Mouse (Mus musculus) CH12.LX (cell line): ENCODE measurements at regions not wholly inside any gene's neighbourhood (a gene's known extent, or its start where the extent isn't known, plus 50 kb on each side); places are given as distances from the start of the nearest gene placed in this dataset.

Source experiments
- DNase-seq: peaks from one replicate; pipeline ENCODE4 v3.0.0-alpha.2; 2013; ENCODE audit errors: extremely low read depth
- H3K27ac ChIP-seq: 2 replicates; pipeline ENCODE4 v1.5.1; 2012; ENCODE audit warnings: low read depth, mild to moderate bottlenecking, control low read depth, moderate library complexity; ENCODE audit not compliant: insufficient read depth
- H3K27me3 ChIP-seq: replicated peaks from 2 replicates; pipeline ENCODE3; 2012; ENCODE audit warnings: inconsistent platforms
- H3K36me3 ChIP-seq, 2 experiments: replicated peaks in 1 of 2; 2 replicates each; pipeline versions ENCODE3 to v1.6.1; 2012; ENCODE audit warnings: inconsistent platforms in 1 of 2, low read length in 1 of 2, mild to moderate bottlenecking in 1 of 2, mixed read lengths in 1 of 2, moderate library complexity in 1 of 2; ENCODE audit not compliant: control insufficient read depth in 1 of 2, insufficient read depth in 1 of 2
- H3K4me1 ChIP-seq, 2 experiments: 2 replicates each; pipeline ENCODE4 v1.6.1; 2012; ENCODE audit warnings: inconsistent platforms in 1 of 2, moderate library complexity in 1 of 2; ENCODE audit not compliant: insufficient read depth in 2 of 2, control insufficient read depth in 1 of 2
- H3K4me2 ChIP-seq: 2 replicates; pipeline ENCODE4 v1.6.1; 2012; ENCODE audit warnings: low read depth, mild to moderate bottlenecking, control low read depth; ENCODE audit not compliant: poor library complexity, insufficient read depth, severe bottlenecking
- H3K4me3 ChIP-seq, 3 experiments: fragments of 150-350 bp in 1 of 3; sonication (generic) in 1 of 3; replicated peaks in 1 of 3; 2 replicates each; pipeline versions ENCODE3 to v1.5.1; 2011 to 2012; ENCODE audit warnings: low read depth in 2 of 3, low read length in 2 of 3, mild to moderate bottlenecking in 2 of 3, moderate library complexity in 2 of 3, control low read depth in 1 of 3, improper control_type of control experiment in 1 of 3, inconsistent platforms in 1 of 3, mixed read lengths in 1 of 3; ENCODE audit not compliant: poor library complexity in 1 of 3
- H3K79me2 ChIP-seq: replicated peaks from 2 replicates; pipeline ENCODE4 v1.6.1; 2012; ENCODE audit warnings: mild to moderate bottlenecking, moderate library complexity; ENCODE audit not compliant: control insufficient read depth, poor library complexity, insufficient read depth, severe bottlenecking; ENCODE audit errors: extremely low read depth
- H3K9ac ChIP-seq: 2 replicates; pipeline ENCODE4 v1.6.1; 2012; ENCODE audit warnings: low read depth, mild to moderate bottlenecking, control low read depth, moderate library complexity; ENCODE audit not compliant: insufficient read depth
- H3K9me3 ChIP-seq: replicated peaks from 2 replicates; pipeline ENCODE3; 2012; ENCODE audit warnings: low read length, inconsistent platforms, mixed read lengths
- BHLHE40 ChIP-seq: IDR thresholded peaks from 2 replicates; pipeline ENCODE4 v1.6.1; 2011; ENCODE audit warnings: mild to moderate bottlenecking, low read depth, low read length, improper control_type of control experiment
- CHD1 ChIP-seq: IDR thresholded peaks from 2 replicates; pipeline ENCODE4 v1.6.1; 2012; ENCODE audit warnings: low read depth, low read length, improper control_type of control experiment, inconsistent platforms
- CTCF ChIP-seq, 2 experiments: IDR thresholded peaks in 1 of 2; conservative IDR thresholded peaks in 1 of 2; 2 replicates each; pipeline ENCODE4 v1.5.1; 2011 to 2012; ENCODE audit warnings: low read depth in 2 of 2, low read length in 2 of 2, improper control_type of control experiment in 1 of 2, inconsistent platforms in 1 of 2, mild to moderate bottlenecking in 1 of 2, moderate library complexity in 1 of 2
- E2F4 ChIP-seq: IDR thresholded peaks from 2 replicates; pipeline ENCODE4 v1.6.1; 2011; ENCODE audit warnings: low read depth, low read length, improper control_type of control experiment; ENCODE audit not compliant: insufficient replicate concordance
- ELF1 ChIP-seq: IDR thresholded peaks from 2 replicates; pipeline ENCODE4 v1.6.1; 2014; ENCODE audit warnings: low read depth, mild to moderate bottlenecking, inconsistent platforms, low read length, improper control_type of control experiment
- EP300 ChIP-seq: IDR thresholded peaks from 2 replicates; pipeline ENCODE4 v1.6.1; 2011; ENCODE audit warnings: low read length, improper control_type of control experiment
- HCFC1 ChIP-seq: IDR thresholded peaks from 2 replicates; pipeline ENCODE4 v1.6.1; 2012; ENCODE audit warnings: low read depth, mild to moderate bottlenecking, inconsistent platforms, low read length, improper control_type of control experiment
- JUND ChIP-seq: conservative IDR thresholded peaks from 2 replicates; pipeline ENCODE4 v1.6.1; 2011; ENCODE audit warnings: low read depth, low read length, improper control_type of control experiment
- KAT2A ChIP-seq: IDR thresholded peaks from 2 replicates; pipeline ENCODE4 v1.6.1; 2012; ENCODE audit warnings: low read length, improper control_type of control experiment, inconsistent platforms; ENCODE audit not compliant: insufficient replicate concordance
- MAFK ChIP-seq: IDR thresholded peaks from 2 replicates; pipeline ENCODE4 v1.6.1; 2011; ENCODE audit warnings: low read length, improper control_type of control experiment; ENCODE audit not compliant: insufficient replicate concordance
- MAX ChIP-seq: IDR thresholded peaks from 2 replicates; pipeline ENCODE4 v1.6.1; 2011; ENCODE audit warnings: low read length, improper control_type of control experiment
- MEF2A ChIP-seq: IDR thresholded peaks from 2 replicates; pipeline ENCODE4 v1.6.1; 2014; ENCODE audit warnings: low read depth, mild to moderate bottlenecking, inconsistent platforms, low read length, improper control_type of control experiment, borderline replicate concordance
- MXI1 ChIP-seq: IDR thresholded peaks from 2 replicates; pipeline ENCODE4 v1.6.1; 2011; ENCODE audit warnings: mild to moderate bottlenecking, low read depth, low read length, improper control_type of control experiment
- NELFE ChIP-seq: IDR thresholded peaks from 2 replicates; pipeline ENCODE4 v1.6.1; 2011; ENCODE audit warnings: low read depth, low read length, improper control_type of control experiment
- PAX5 ChIP-seq: IDR thresholded peaks from 2 replicates; pipeline ENCODE4 v1.6.1; 2012; ENCODE audit warnings: low read length, inconsistent platforms, mixed read lengths
- POLR2A ChIP-seq: IDR thresholded peaks from 2 replicates; pipeline ENCODE4 v1.6.1; 2011; ENCODE audit warnings: low read depth, mild to moderate bottlenecking, improper control_type of control experiment, low read length
- RAD21 ChIP-seq: IDR thresholded peaks from 2 replicates; pipeline ENCODE4 v1.6.1; 2011; ENCODE audit warnings: low read depth, mild to moderate bottlenecking, low read length, improper control_type of control experiment, moderate library complexity
- RCOR1 ChIP-seq: conservative IDR thresholded peaks from 2 replicates; pipeline ENCODE4 v1.6.1; 2012; ENCODE audit warnings: low read depth, mild to moderate bottlenecking, inconsistent platforms, low read length, improper control_type of control experiment
- SIN3A ChIP-seq: IDR thresholded peaks from 2 replicates; pipeline ENCODE4 v1.6.1; 2012; ENCODE audit warnings: low read length, improper control_type of control experiment, inconsistent platforms
- TCF12 ChIP-seq: IDR thresholded peaks from 2 replicates; pipeline ENCODE4 v1.6.1; 2014; ENCODE audit warnings: low read depth, mild to moderate bottlenecking, inconsistent platforms, low read length, improper control_type of control experiment
- UBTF ChIP-seq: IDR thresholded peaks from 2 replicates; pipeline ENCODE4 v1.6.1; 2012; ENCODE audit warnings: low read depth, mild to moderate bottlenecking, inconsistent platforms, low read length, improper control_type of control experiment, moderate library complexity
- USF1 ChIP-seq: IDR thresholded peaks from 2 replicates; pipeline ENCODE4 v1.6.1; 2014; ENCODE audit warnings: low read depth, mild to moderate bottlenecking, inconsistent platforms, low read length, improper control_type of control experiment
- ZC3H11A ChIP-seq: IDR thresholded peaks from 2 replicates; pipeline ENCODE4 v1.6.1; 2012; ENCODE audit warnings: low read depth, mild to moderate bottlenecking, inconsistent platforms, low read length, improper control_type of control experiment
- ZKSCAN1 ChIP-seq: IDR thresholded peaks from 2 replicates; pipeline ENCODE4 v1.6.1; 2012; ENCODE audit warnings: low read depth, inconsistent platforms, low read length, improper control_type of control experiment, borderline replicate concordance
- ZMIZ1 ChIP-seq: IDR thresholded peaks from 2 replicates; pipeline ENCODE4 v1.6.1; 2012; ENCODE audit warnings: low read depth, mild to moderate bottlenecking, inconsistent platforms, low read length, improper control_type of control experiment
- ZNF384 ChIP-seq: IDR thresholded peaks from 2 replicates; pipeline ENCODE4 v1.6.1; 2012; ENCODE audit warnings: low read depth, low read length, improper control_type of control experiment, inconsistent platforms
- dilution Hi-C: fragments of 300-500 bp; cut with MboI; formaldehyde crosslinking; loops from 2 replicates; pipeline ENCODE4 v1.14.3; 2020; ENCODE audit warnings: low sequenced_read_pairs; ENCODE audit not compliant: extremely low pct_unique_long_range_greater_than_20kb, extremely low pct_ligation_motif_present
- in situ Hi-C: fragments of 300-500 bp; cut with MboI; formaldehyde crosslinking; loops from 3 replicates; pipeline ENCODE4 v1.14.3; 2019; ENCODE audit warnings: low sequenced_read_pairs, low pct_ligation_motif_present, low pct_unique_long_range_greater_than_20kb, mixed read lengths

DNA sequence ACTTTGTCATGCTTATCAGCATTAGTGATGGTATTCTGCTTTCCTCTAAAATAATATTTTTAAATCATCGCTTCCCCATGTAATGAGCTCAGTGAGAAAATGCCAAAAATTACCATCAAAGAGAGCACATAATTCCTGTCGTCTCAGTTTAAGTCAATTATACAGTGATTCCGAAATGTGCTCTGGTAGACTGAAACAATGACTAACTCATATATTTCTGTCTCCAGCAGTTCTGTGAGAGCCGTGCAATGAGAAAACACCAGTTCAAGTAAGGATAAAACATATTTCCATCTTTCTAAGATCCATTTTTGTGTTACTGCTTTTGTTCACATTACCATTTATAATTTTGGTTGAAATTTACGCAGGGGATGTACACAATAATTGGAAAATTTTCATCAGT, 622.9 kb downstream of the Pla2g4a start:
- no peaks in the 10 kb centered on the region for H3K4me1 ChIP-seq
- H3K9ac ChIP-seq: no peak overlapping the region
- in situ Hi-C loops: no loop called here
- TF ChIP-seq ZNF384 (no peak), HCFC1 (no peak), PAX5 (no peak), MAFK (no peak), KAT2A (no peak), EP300 (no peak)
- no peaks in the 10 kb centered on the region for H3K79me2 ChIP-seq
- H3K27ac ChIP-seq: no peak overlapping the region
- H3K36me3 ChIP-seq: no peaks in the 10 kb centered on the region
- no peaks in the 10 kb centered on the region for H3K27me3 ChIP-seq
- no peak overlapping the region for H3K4me3 ChIP-seq
- H3K4me2 ChIP-seq: no peak overlapping the region
- dilution Hi-C loops: no loop called here
- DNase-seq: no peak
- H3K9me3 ChIP-seq: peaks cover 7% of the 10 kb centered on the region

DNA sequence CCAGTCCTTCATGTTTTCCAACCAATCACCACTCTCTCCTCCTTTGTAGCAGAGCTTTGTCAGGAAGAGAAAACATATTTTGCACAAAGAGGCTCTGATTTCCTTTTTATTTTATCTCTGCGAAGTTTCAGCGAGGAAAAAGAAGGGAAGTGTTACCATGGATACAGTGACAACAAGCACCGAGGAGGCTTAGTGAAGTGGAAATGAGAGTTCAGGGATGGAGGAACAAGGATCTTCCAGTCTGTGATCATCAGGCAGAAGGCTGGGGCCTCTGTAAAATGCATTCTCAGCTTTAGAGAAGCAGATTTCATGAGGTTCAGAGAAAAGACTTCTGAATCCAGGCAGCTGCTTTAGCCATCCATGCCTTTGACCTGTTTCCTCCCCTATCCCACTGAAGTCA, 628.9 kb downstream of the Pla2g4a start:
- Histone ChIP-seq H3K4me3 (no peak overlapping the region), H3K27ac (no peak overlapping the region), H3K4me2 (no peak overlapping the region), H3K79me2 (no peaks in the 10 kb centered on the region), H3K27me3 (no peaks in the 10 kb centered on the region), H3K4me1 (no peaks in the 10 kb centered on the region), H3K9me3 (peaks cover 25% of the 10 kb centered on the region), H3K9ac (no peak overlapping the region), H3K36me3 (no peaks in the 10 kb centered on the region)
- DNase-seq: no peak
- TF ChIP-seq NELFE (no peak), SIN3A (no peak), E2F4 (no peak), TCF12 (no peak), CTCF (conservative IDR thresholded peaks at IDR 0.05 in 1 of 2, IDR thresholded peaks at IDR 0.05 in 1 of 2; ENCODE audit: low read depth in 2 of 2, low read length in 2 of 2) (no peak), ZC3H11A (no peak), MEF2A (no peak)
- dilution Hi-C loops: no loop called here
- in situ Hi-C loops: no loop called here

- Histone ChIP-seq H3K4me1 (no peaks in the 10 kb centered on the region), H3K9me3 (peaks cover 12% of the 10 kb centered on the region), H3K4me2 (no peak overlapping the region), H3K27ac (no peak overlapping the region), H3K36me3 (no peaks in the 10 kb centered on the region), H3K9ac (no peak overlapping the region), H3K79me2 (no peaks in the 10 kb centered on the region), H3K27me3 (no peaks in the 10 kb centered on the region), H3K4me3 (no peak overlapping the region)
- TF ChIP-seq ELF1: no peak
- TF ChIP-seq MAX: no peak
- no peak for TF ChIP-seq MAFK
- TF ChIP-seq ZMIZ1: no peak
- TF ChIP-seq MEF2A: no peak
- no peak for TF ChIP-seq RAD21
- no peak for TF ChIP-seq MXI1
- TF ChIP-seq UBTF: no peak
- TF ChIP-seq POLR2A: no peak
- TF ChIP-seq CHD1: no peak
- no peak for TF ChIP-seq ZKSCAN1
- no peak for TF ChIP-seq USF1
- TF ChIP-seq SIN3A: no peak
- no peak for TF ChIP-seq RCOR1
- no peak for TF ChIP-seq BHLHE40
- TF ChIP-seq ZC3H11A: no peak
- TF ChIP-seq KAT2A: no peak
- no peak for TF ChIP-seq JUND
- no peak for TF ChIP-seq ZNF384
- TF ChIP-seq CTCF (conservative IDR thresholded peaks at IDR 0.05 in 1 of 2, IDR thresholded peaks at IDR 0.05 in 1 of 2; ENCODE audit: low read depth in 2 of 2, low read length in 2 of 2): no peak
- no peak for DNase-seq
- dilution Hi-C loops (no loop called here), in situ Hi-C loops (no loop called here)
Observed at GRCm38 (mm10) chr1:149327171-149327570, 633.9 kb downstream of the Pla2g4a start.
